Mouse (Mus musculus) pancreas, adult 10 weeks (tissue): Measurements from ENCODE around the gene L1td1. TPM values are rescaled to one million over a fixed set of nuclear protein-coding genes. Genes with fewer than 3 reads are reported as not detected.

ENCODE experiments used
- polyA plus RNA-seq: library from polyadenylated mRNA; stranded (reverse); fragments of 350-450 nt; fragmentation: Illumina TruSeq; extraction: RNeasy Lipid Tissue Mini Kit (QIAGEN cat#74804); gene quantifications from one replicate; pipeline ENCODE4 v1.2.3, GENCODE M21; 2015; ENCODE audit warnings: low read depth, low replicate concordance; ENCODE audit not compliant: insufficient read depth

L1td1 gene
- not detected for polyA plus RNA-seq

DNA sequence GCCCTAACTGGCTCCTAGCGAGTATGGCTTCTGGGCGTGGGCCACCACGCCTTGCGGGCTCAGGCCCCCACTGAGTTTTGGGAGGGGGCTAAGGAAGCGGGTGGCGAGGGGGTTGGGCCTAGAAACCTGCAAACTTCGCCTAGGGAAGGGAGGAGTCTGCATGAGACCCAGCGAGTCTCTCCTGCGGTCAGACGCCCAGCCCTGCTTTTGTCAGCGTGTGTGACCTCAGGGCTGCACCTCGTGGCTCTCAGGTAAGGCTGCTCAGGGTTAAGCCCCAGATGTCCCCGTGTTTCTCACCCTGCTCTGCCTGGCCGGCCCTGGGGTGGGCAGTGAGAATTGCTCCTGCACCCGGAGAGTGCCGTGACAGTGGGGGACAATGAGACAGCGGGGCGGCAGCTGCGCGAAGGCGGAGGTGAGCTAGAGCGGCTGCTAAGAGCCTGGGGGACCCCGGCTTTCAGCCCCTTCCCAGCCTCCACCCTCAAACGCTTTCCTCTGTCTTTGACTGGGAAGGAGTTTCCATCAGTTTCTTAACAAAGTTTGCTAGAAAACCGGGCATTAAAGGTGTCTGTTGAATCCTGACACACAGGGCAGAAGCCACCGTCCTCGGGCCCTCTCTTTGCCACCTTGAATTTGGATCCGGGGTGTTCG is at the start of gene L1td1:
L1td1 (plus strand) TSS at position 145 of the 648 bp plus-strand sequence.

Other genes with a start within 250 kb of the L1td1 start
- gene Kank4, start 90.8 kb downstream of the L1td1 start, polyA plus RNA-seq: 0.87 TPM
- gene I0C0044D17Rik, start 97.1 kb downstream of the L1td1 start, polyA plus RNA-seq: not detected
- gene Usp1, start 197.1 kb downstream of the L1td1 start, polyA plus RNA-seq: 5.4 TPM